In the genomic region with DNA sequence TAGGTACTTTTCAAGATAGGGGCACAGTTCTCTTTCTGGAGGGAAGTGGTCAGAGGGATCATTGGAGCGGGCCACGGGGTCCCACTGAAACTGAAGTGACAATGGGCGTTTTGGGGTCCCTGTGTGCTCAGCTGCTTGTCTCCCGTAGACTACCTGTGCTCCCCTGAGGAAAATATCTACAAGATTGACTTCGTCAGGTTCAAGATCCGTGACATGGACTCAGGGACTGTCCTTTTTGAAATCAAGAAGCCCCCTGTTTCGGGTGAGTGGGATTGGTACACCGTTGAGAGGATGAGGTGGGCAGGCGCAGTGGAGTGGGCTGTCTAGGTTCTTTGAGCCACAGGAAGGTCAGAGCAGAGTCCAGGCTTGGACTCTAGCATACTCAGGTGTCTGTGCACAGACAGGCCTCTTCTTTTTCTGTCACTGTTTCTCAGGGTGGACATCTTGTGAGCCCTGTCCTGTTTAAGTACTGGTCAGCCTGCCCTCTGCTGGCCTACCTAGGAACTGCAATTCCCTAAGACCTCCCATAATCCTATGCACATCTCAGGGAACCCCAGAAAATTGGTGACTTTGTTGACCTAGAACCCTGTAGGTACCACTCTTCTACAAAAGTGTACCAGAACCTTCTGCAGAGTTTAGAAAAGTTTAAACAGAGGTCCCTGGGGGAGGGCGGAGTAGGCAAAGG, we compare ENCODE assay signal across 9 mouse cellular contexts. TPM values are rescaled to one million over a fixed set of nuclear protein-coding genes. Genes with fewer than 3 reads are reported as not detected.
A peak's percentile ranks its signal among the peaks of the same experiment; 100 is the strongest.
DNase-seq lines count a peak whose midpoint lies in the region; ATAC-seq lines count a peak whose summit lies in the region.
"Had no signal": no experiment of that assay in that cellular context is flagged by ENCODE, and none has a peak within 500 bp of the region (broad histone marks: within the 10 kb centered on the region; RNA-seq: fewer than 3 reads in every experiment).

No protein-coding gene starts in this region.

- H3K27ac ChIP-seq in liver, embryonic 16.5 days (ENCODE audit: low read length): peak overlapping the region; percentile 54; the same call in 1 of the 2 replicates

- WGBS in liver, embryonic 16.5 days (ENCODE audit: insufficient replicate concordance): 80% methylated on average over 10 of the region's 10 CpGs

- H3K4me1 ChIP-seq in liver, embryonic 16.5 days (ENCODE audit: control insufficient read depth, low read depth, low read length): peaks cover 70% of the 10 kb centered on the region

- H3K4me2 ChIP-seq in liver, embryonic 16.5 days (ENCODE audit: low read depth, low read length): no peak overlapping the region

- H3K27me3 ChIP-seq in liver, embryonic 16.5 days (ENCODE audit: control insufficient read depth, insufficient read depth, low read depth, low read length): no peaks in the 10 kb centered on the region

- no peak overlapping the region for H3K9ac ChIP-seq in liver, embryonic 16.5 days (ENCODE audit: low read depth, low read length)

- no peak for ATAC-seq in liver, embryonic 16.5 days (ENCODE audit: low read depth)

- H3K36me3 ChIP-seq in liver, embryonic 16.5 days (ENCODE audit: control insufficient read depth, insufficient read depth): peaks cover 5% of the 10 kb centered on the region; the same call in 1 of the 2 replicates

- H3K4me3 ChIP-seq in liver, embryonic 16.5 days (ENCODE audit: low read depth, low read length): no peak overlapping the region

- peak; percentile 51 for DNase-seq in left cerebral cortex, adult 11 months (ENCODE audit: low spot score)
- no peak for DNase-seq in left cerebral cortex, adult 8-10 months (ENCODE audit: low spot score in 2 of 2)
- peak; percentile 77 for DNase-seq in R1 (ENCODE audit: low read depth, low spot score)
- peak; percentile 82 to 83 for DNase-seq in cerebellum, postnatal 36 days
- peak; percentile 83 for DNase-seq in heart, postnatal 4 days
- peak; percentile 83 for DNase-seq in retina, postnatal 7 days (ENCODE audit: low read depth, low spot score)
- no peak for DNase-seq in urinary bladder, postnatal 4 days (ENCODE audit: low spot score in 2 of 2)

- H3K9me3 ChIP-seq in liver, embryonic 16.5 days (replicated peaks; ENCODE audit: control insufficient read depth, low read length): no peaks in the 10 kb centered on the region

RNA-seq across cellular contexts. Expression of a gene that starts 3.9 kb away (rescaled TPM):
- total RNA-seq in left cerebral cortex, adult 8-10 months (2022): 10 to 100 TPM; 28.5 to 34.5 (median 30.6) TPM
- total RNA-seq in heart, postnatal 4 days (2021): 10 to 100 TPM; 13.5 to 14.6 TPM
- 22.7 and 24.1 TPM in 2 replicates for polyA plus RNA-seq in liver, embryonic 16.5 days (2015; fragmentation: Nextera tagmentation; extraction: Ambion mirVana)

RNA-seq across cellular contexts. Expression of a gene that starts 19.0 kb away (rescaled TPM):
- total RNA-seq in left cerebral cortex, adult 8-10 months (2022): 10 to 100 TPM; 57.1 to 62.1 (median 59.4) TPM
- 10 to 100 TPM; 27.0 to 27.2 TPM for total RNA-seq in heart, postnatal 4 days (2021)
- 31.2 and 36.0 TPM in 2 replicates for polyA plus RNA-seq in liver, embryonic 16.5 days (2015; fragmentation: Nextera tagmentation; extraction: Ambion mirVana)

RNA-seq across cellular contexts. Expression of a gene that starts 24.4 kb away (rescaled TPM):
- 100 to 1,000 TPM; 784 to 869 (median 811) TPM for total RNA-seq in left cerebral cortex, adult 8-10 months (2022)
- total RNA-seq in heart, postnatal 4 days (2021): 1 to 10 TPM; 3.3 to 3.6 TPM
- 15.0 and 19.6 TPM in 2 replicates for polyA plus RNA-seq in liver, embryonic 16.5 days (2015; fragmentation: Nextera tagmentation; extraction: Ambion mirVana)

RNA-seq across cellular contexts. Expression of a gene that starts 39.1 kb away (rescaled TPM):
- total RNA-seq in left cerebral cortex, adult 8-10 months (2022): under 1 TPM in 2 of 4 experiments, not detected in 2; 0.11 to 0.19 TPM
- not detected for total RNA-seq in heart, postnatal 4 days (2021)
- not detected in 2 replicates for polyA plus RNA-seq in liver, embryonic 16.5 days (2015; fragmentation: Nextera tagmentation; extraction: Ambion mirVana)
- polyA plus RNA-seq: heart, embryonic 14.5 days had no signal

RNA-seq across cellular contexts. Expression of a gene that starts 45.9 kb away (rescaled TPM):
- total RNA-seq in left cerebral cortex, adult 8-10 months (2022): 10 to 100 TPM in 1 of 4 experiments, 1 to 10 TPM in 3; 6.8 to 11.9 (median 7.1) TPM
- 10 to 100 TPM; 32.6 to 33.2 TPM for total RNA-seq in heart, postnatal 4 days (2021)
- 33.0 and 33.7 TPM in 2 replicates for polyA plus RNA-seq in liver, embryonic 16.5 days (2015; fragmentation: Nextera tagmentation; extraction: Ambion mirVana)

Comparison
In these comparisons a context has a peak if more than half of its experiments do, and no peak if none do; other contexts are left out.
1. DNase-seq: peak in left cerebral cortex, adult 11 months (single experiment), R1 (single experiment), cerebellum, postnatal 36 days (2 of 2), heart, postnatal 4 days (single experiment) and retina, postnatal 7 days (single experiment); none in left cerebral cortex, adult 8-10 months (0 of 2) and urinary bladder, postnatal 4 days (0 of 2).
2. RNA of a gene that starts 24.4 kb away (total RNA-seq): 784 to 869 TPM in left cerebral cortex, adult 8-10 months; 3.3 to 3.6 TPM in heart, postnatal 4 days; every median in the first group is over 100 times any median in the second.